Mouse (Mus musculus): ENCODE measurements at regions not wholly inside any gene's neighbourhood (a gene's known extent, or its start where the extent isn't known, plus 50 kb on each side); places are given as distances from the start of the nearest gene placed in this dataset.

- WGBS: 90% methylated on average over 3 of the region's 3 CpGs
- no peak overlapping the region for H3K9ac ChIP-seq
- no peaks in the 10 kb centered on the region for H3K9me3 ChIP-seq (replicated peaks)
- no peaks in the 10 kb centered on the region for H3K36me3 ChIP-seq
- H3K4me2 ChIP-seq: no peak overlapping the region
- H3K4me3 ChIP-seq: no peak overlapping the region
- H3K27me3 ChIP-seq: no peaks in the 10 kb centered on the region
- no peak overlapping the region for H3K27ac ChIP-seq
- no peaks in the 10 kb centered on the region for H3K4me1 ChIP-seq (replicated peaks)
- ATAC-seq (replicated peaks; ENCODE audit: insufficient number of reproducible peaks, insufficient read depth, low FRiP score, low read depth): no peak
Measured at GRCm38 (mm10) chr14:105950924-105951323, 54.3 kb upstream of the Spry2 start.

DNA sequence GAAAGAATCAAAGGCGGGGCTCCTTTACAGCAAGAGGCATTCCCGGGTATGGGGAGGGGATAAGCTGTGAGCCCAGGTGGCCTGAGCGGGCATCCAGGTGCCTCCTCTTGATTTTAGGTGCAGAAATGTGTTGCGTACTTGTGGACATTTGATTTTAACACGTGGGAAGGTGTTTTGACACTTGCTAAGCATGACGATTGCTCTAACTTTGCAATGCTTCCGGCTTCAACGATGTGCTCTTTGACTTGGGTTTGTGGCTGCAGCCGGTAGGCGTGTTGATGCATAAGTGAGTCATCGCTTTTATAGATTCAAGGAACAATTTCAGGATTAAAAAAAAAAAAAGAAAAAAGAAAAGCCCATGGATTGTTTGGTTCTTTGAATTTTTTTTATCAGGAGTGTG, 58.5 kb upstream of the Spry2 start:
- no peaks in the 10 kb centered on the region for H3K4me1 ChIP-seq (replicated peaks)
- 84% methylated on average over 11 of the region's 11 CpGs for WGBS
- no peaks in the 10 kb centered on the region for H3K36me3 ChIP-seq
- ATAC-seq (replicated peaks; ENCODE audit: insufficient number of reproducible peaks, insufficient read depth, low FRiP score, low read depth): no peak
- H3K9ac ChIP-seq: no peak overlapping the region
- no peaks in the 10 kb centered on the region for H3K9me3 ChIP-seq (replicated peaks)
- no peak overlapping the region for H3K4me2 ChIP-seq
- H3K4me3 ChIP-seq: no peak overlapping the region
- no peaks in the 10 kb centered on the region for H3K27me3 ChIP-seq
- no peak overlapping the region for H3K27ac ChIP-seq

- Histone ChIP-seq H3K4me1 (replicated peaks) (no peaks in the 10 kb centered on the region), H3K4me3 (no peak overlapping the region), H3K36me3 (no peaks in the 10 kb centered on the region), H3K27me3 (no peaks in the 10 kb centered on the region), H3K27ac (no peak overlapping the region), H3K9me3 (replicated peaks) (no peaks in the 10 kb centered on the region), H3K9ac (no peak overlapping the region), H3K4me2 (no peak overlapping the region)
- 68% methylated on average over 4 of the region's 4 CpGs for WGBS
- ATAC-seq (replicated peaks; ENCODE audit: insufficient number of reproducible peaks, insufficient read depth, low FRiP score, low read depth): no peak
Measured at GRCm38 (mm10) chr14:105956796-105957195, 60.2 kb upstream of the Spry2 start.

DNA sequence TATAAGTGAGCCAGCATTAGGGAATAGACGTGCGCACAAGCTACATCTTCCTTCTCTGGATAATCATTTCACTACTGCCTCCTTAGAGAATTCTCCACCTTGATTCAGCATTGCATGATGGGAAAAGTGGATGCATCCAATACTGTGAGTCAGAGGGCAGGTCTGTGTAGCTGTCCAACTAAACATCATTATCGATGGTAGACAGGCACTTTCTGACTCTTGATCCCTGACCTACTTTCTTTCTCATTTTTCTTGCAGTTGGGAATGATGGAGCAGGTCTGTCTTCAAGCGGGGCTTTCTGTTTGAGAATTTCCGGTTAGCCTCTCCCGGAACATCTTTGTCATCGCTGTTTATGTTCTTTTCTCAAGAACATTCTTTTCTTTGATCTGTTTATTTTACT, 61.4 kb upstream of the Spry2 start:
- Histone ChIP-seq H3K27ac (no peak overlapping the region), H3K9ac (no peak overlapping the region), H3K4me3 (no peak overlapping the region), H3K4me2 (no peak overlapping the region), H3K9me3 (replicated peaks) (no peaks in the 10 kb centered on the region), H3K4me1 (replicated peaks) (no peaks in the 10 kb centered on the region), H3K27me3 (no peaks in the 10 kb centered on the region), H3K36me3 (no peaks in the 10 kb centered on the region)
- WGBS: 83% methylated on average over 7 of the region's 7 CpGs
- no peak for ATAC-seq (replicated peaks; ENCODE audit: insufficient number of reproducible peaks, insufficient read depth, low FRiP score, low read depth)

DNA sequence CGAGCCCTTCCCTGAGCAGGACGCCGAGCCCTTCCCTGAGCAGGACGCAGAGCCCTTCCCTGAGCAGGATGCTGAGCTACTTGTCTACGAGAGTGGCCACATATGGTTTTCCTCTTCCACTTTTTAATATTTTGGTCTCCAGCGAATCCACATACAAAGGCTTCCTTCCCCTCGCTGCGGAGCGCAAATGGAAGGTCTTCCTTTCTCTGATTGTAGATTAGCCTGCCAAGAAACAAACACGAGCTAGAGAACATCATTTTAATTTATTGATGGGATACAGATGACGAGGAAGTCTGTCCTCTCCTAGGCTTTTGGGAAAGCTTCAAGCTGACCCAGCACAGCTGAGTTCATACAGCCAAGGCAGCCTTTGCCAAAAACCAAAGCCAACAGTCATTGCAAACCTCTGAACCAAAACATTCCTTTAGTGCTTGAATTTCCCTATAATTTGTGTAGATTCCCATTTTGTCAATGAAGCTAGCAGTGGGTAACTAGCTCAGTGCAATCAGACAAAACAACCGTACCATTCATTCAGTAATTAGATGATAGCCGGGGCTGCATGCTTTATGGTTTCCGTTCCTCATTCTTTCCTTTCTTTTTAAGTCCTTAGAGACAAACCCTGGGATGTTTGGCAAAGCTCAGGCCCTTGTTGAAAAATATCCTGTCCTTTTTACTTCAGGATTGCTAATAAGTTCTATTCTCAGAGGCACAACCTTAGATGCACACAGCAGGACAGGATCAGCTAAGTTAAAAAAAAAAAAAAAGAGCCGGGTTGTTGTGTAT, 83.1 kb upstream of the Spry2 start:
- H3K4me1 ChIP-seq (replicated peaks): no peaks in the 10 kb centered on the region
- no peak overlapping the region for H3K9ac ChIP-seq
- H3K4me2 ChIP-seq: no peak overlapping the region
- no peaks in the 10 kb centered on the region for H3K36me3 ChIP-seq
- WGBS: 68% methylated on average over 15 of the region's 15 CpGs
- no peak overlapping the region for H3K4me3 ChIP-seq
- H3K9me3 ChIP-seq (replicated peaks): no peaks in the 10 kb centered on the region
- peak overlapping the region; percentile 64 for H3K27ac ChIP-seq
- ATAC-seq (replicated peaks; ENCODE audit: insufficient number of reproducible peaks, insufficient read depth, low FRiP score, low read depth): peak; percentile 55; the same call in 1 of the 2 replicates
- no peaks in the 10 kb centered on the region for H3K27me3 ChIP-seq

DNA sequence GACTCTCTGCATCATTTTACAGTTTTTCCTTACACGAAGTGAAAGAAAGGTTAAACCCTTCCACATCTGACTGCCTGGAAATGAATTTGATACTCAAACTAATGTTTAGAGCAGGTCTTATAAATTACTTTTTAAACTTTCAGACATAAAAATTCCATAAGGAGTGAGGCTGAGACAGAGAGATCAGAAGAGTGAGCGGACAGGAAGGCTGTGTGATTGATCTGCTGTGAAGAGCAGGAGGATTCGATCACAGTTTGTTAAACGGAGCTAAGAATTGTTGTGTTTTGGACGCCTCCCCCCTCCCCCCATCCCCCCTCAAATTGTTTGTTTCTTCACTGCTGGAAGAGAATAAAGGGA, 83.7 kb upstream of the Spry2 start:
- ATAC-seq (replicated peaks; ENCODE audit: insufficient number of reproducible peaks, insufficient read depth, low FRiP score, low read depth): no peak
- Histone ChIP-seq H3K27ac (no peak overlapping the region), H3K9ac (no peak overlapping the region), H3K4me2 (no peak overlapping the region), H3K4me1 (replicated peaks) (no peaks in the 10 kb centered on the region), H3K36me3 (no peaks in the 10 kb centered on the region), H3K27me3 (no peaks in the 10 kb centered on the region), H3K9me3 (replicated peaks) (no peaks in the 10 kb centered on the region), H3K4me3 (no peak overlapping the region)
- WGBS: 48% methylated on average over 5 of the region's 5 CpGs

DNA sequence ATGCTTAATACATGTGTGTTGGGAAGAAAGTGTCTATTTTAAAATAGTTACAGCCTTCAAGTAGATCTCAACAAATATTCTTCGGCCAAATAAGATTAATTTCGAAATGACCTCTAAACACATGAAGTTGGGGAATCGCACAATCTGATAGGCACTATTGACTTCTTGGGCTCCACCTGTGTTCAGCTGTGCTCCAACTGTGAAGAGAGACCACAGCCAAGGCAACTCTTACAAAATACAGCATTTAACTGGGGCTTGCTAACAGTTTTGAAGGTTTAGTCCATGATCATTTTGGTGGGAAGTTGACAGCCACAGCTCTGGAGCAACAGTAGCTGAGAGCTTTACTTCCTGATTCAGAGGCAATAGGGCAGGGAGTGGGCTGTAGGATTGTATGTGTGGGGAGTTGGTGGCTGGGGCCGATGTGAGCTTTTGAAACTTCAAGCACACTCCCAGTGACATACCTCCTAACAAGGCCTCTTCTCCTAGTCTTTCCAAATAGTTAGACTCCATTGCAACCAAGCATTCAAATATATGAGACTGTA, 90.8 kb upstream of the Spry2 start:
- 93% methylated on average over 4 of the region's 4 CpGs for WGBS
- Histone ChIP-seq H3K4me2 (no peak overlapping the region), H3K4me1 (replicated peaks) (no peaks in the 10 kb centered on the region), H3K9me3 (replicated peaks) (no peaks in the 10 kb centered on the region), H3K27ac (no peak overlapping the region), H3K27me3 (no peaks in the 10 kb centered on the region), H3K36me3 (no peaks in the 10 kb centered on the region), H3K9ac (no peak overlapping the region), H3K4me3 (no peak overlapping the region)
- no peak for ATAC-seq (replicated peaks; ENCODE audit: insufficient number of reproducible peaks, insufficient read depth, low FRiP score, low read depth)

GRCm38 (mm10) chr14:105988738-105989137, 92.1 kb upstream of the Spry2 start:
- no peak for ATAC-seq (replicated peaks; ENCODE audit: insufficient number of reproducible peaks, insufficient read depth, low FRiP score, low read depth)
- no peaks in the 10 kb centered on the region for H3K36me3 ChIP-seq
- no peak overlapping the region for H3K9ac ChIP-seq
- no peak overlapping the region for H3K27ac ChIP-seq
- no peak overlapping the region for H3K4me3 ChIP-seq
- no peaks in the 10 kb centered on the region for H3K9me3 ChIP-seq (replicated peaks)
- H3K4me1 ChIP-seq (replicated peaks): no peaks in the 10 kb centered on the region
- H3K4me2 ChIP-seq: no peak overlapping the region
- H3K27me3 ChIP-seq: no peaks in the 10 kb centered on the region

GRCm38 (mm10) chr14:105993124-105993523, 96.5 kb upstream of the Spry2 start:
- 68% methylated on average over 3 of the region's 3 CpGs for WGBS
- ATAC-seq (replicated peaks; ENCODE audit: insufficient number of reproducible peaks, insufficient read depth, low FRiP score, low read depth): no peak
- no peaks in the 10 kb centered on the region for H3K4me1 ChIP-seq (replicated peaks)
- no peak overlapping the region for H3K4me3 ChIP-seq
- H3K9ac ChIP-seq: no peak overlapping the region
- H3K9me3 ChIP-seq (replicated peaks): no peaks in the 10 kb centered on the region
- no peaks in the 10 kb centered on the region for H3K27me3 ChIP-seq
- no peaks in the 10 kb centered on the region for H3K36me3 ChIP-seq
- no peak overlapping the region for H3K4me2 ChIP-seq
- no peak overlapping the region for H3K27ac ChIP-seq

DNA sequence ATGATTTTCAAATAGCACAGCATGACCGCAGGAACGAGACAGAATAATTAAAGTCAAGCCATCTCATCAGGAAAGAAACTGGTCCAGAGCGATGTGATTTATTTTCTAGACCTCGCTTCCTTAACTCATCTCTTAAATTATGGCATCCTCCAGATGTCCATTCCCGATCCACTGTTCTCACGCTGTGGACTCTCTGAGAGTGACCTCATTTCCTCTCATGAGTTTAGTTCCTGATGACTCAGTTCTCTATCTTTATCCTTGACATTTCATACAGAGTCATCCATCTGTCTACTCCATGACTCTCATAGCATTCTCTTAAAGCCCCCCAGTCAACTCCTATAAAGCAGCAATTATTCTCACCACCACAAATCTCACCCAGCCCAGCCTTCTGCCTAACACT, 103.2 kb upstream of the Spry2 start:
- ATAC-seq (replicated peaks; ENCODE audit: insufficient number of reproducible peaks, insufficient read depth, low FRiP score, low read depth): no peak
- no peaks in the 10 kb centered on the region for H3K27me3 ChIP-seq
- no peaks in the 10 kb centered on the region for H3K9me3 ChIP-seq (replicated peaks)
- H3K4me3 ChIP-seq: no peak overlapping the region
- H3K27ac ChIP-seq: no peak overlapping the region
- no peaks in the 10 kb centered on the region for H3K36me3 ChIP-seq
- no peaks in the 10 kb centered on the region for H3K4me1 ChIP-seq (replicated peaks)
- no peak overlapping the region for H3K9ac ChIP-seq
- WGBS: 55% methylated on average over 6 of the region's 6 CpGs
- no peak overlapping the region for H3K4me2 ChIP-seq

DNA sequence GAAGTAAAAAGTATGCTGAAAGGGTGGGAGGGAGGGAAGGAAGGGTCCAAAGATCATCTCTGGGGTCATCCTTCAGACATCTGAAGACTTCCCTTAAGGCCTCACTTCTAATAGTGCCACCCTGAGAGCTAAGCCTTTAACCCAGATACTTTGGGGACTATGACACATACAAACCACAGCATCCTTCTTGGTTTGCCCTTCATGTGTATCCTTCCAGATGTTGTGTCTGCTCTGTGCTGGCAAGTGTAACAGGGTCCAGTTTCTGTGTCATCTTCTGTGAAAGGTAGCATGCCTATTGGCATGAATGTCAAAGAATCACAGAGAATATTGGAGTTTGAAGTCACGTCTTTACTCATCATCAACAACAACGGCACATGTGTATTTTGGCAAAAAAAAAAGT, 98.2 kb upstream of the Trim52 start:
- Histone ChIP-seq H3K4me3 (no peak overlapping the region), H3K27ac (no peak overlapping the region), H3K36me3 (no peaks in the 10 kb centered on the region), H3K9ac (no peak overlapping the region), H3K9me3 (replicated peaks) (no peaks in the 10 kb centered on the region), H3K4me1 (replicated peaks) (no peaks in the 10 kb centered on the region), H3K4me2 (no peak overlapping the region), H3K27me3 (no peaks in the 10 kb centered on the region)
- WGBS: 79% methylated on average over 2 of the region's 2 CpGs
- ATAC-seq (replicated peaks; ENCODE audit: insufficient number of reproducible peaks, insufficient read depth, low FRiP score, low read depth): no peak

GRCm38 (mm10) chr14:106008951-106009350, 97.0 kb upstream of the Trim52 start:
- WGBS: 70% methylated on average over 3 of the region's 3 CpGs
- Histone ChIP-seq H3K4me1 (replicated peaks) (no peaks in the 10 kb centered on the region), H3K27me3 (no peaks in the 10 kb centered on the region), H3K4me2 (no peak overlapping the region), H3K9ac (no peak overlapping the region), H3K36me3 (no peaks in the 10 kb centered on the region), H3K9me3 (replicated peaks) (no peaks in the 10 kb centered on the region), H3K4me3 (no peak overlapping the region), H3K27ac (no peak overlapping the region)
- no peak for ATAC-seq (replicated peaks; ENCODE audit: insufficient number of reproducible peaks, insufficient read depth, low FRiP score, low read depth)

Data from heart, embryonic 15.5 days (tissue).